In genomic region chr9:21962416-21963059, GRCm38 (mm10) we compare ENCODE assay signal across 8 mouse cellular contexts. TPM values are rescaled to one million over a fixed set of nuclear protein-coding genes. Genes with fewer than 3 reads are reported as not detected.
A peak's percentile ranks its signal among the peaks of the same experiment; 100 is the strongest.
DNase-seq lines count a peak whose midpoint lies in the region; ATAC-seq and TF ChIP-seq lines count a peak whose summit lies in the region.

No protein-coding gene starts in this region.

- H3K4me1 ChIP-seq in embryonic facial prominence, embryonic 11.5 days (ENCODE audit: control insufficient read depth, insufficient read depth, low read length) = 0 out of 2 replicates have a peak, but pooled peaks cover 2% of the 10 kb centered on the region
- H3K4me1 ChIP-seq in heart, embryonic 10.5 days = peaks cover 42% of the 10 kb centered on the region
- no peaks in the 10 kb centered on the region for H3K4me1 ChIP-seq in liver, adult 2 months (ENCODE audit: control insufficient read depth, insufficient read depth, low read length)
- peaks cover 13% of the 10 kb centered on the region; the same call in 1 of the 2 replicates for H3K4me1 ChIP-seq in midbrain, postnatal 0 days (ENCODE audit: insufficient read depth, low read length)

- peak overlapping the region; percentile 53 for H3K4me2 ChIP-seq in embryonic facial prominence, embryonic 11.5 days (ENCODE audit: low read depth, low read length)
- peak overlapping the region; percentile 74 for H3K4me2 ChIP-seq in midbrain, postnatal 0 days (ENCODE audit: low read depth, low read length, poor library complexity, severe bottlenecking)

- H3K9ac ChIP-seq in embryonic facial prominence, embryonic 11.5 days (replicated peaks; ENCODE audit: low read length) = peak overlapping the region; percentile 26
- H3K9ac ChIP-seq in liver, adult 2 months (ENCODE audit: low read depth, low read length) = peak overlapping the region; percentile 46
- H3K9ac ChIP-seq in midbrain, postnatal 0 days (replicated peaks; ENCODE audit: low read length, poor library complexity, severe bottlenecking) = no peak overlapping the region

- peak; percentile 85 for DNase-seq in 416B (ENCODE audit: low read depth)
- peak; percentile 59 for DNase-seq in adrenal gland, postnatal 25 days
- peak; percentile 82 for DNase-seq in embryonic facial prominence, embryonic 11.5 days (ENCODE audit: low spot score)
- peak; percentile 98 for DNase-seq in heart, embryonic 10.5 days (ENCODE audit: low spot score)
- DNase-seq in kidney, adult 9 months = peak; percentile 49
- DNase-seq in liver, adult 2 months (ENCODE audit: extremely low read depth, low read depth, low spot score) = no peak
- DNase-seq in midbrain, postnatal 0 days (ENCODE audit: low spot score) = no peak
- peak; percentile 95 for DNase-seq in spleen, postnatal 4 days (ENCODE audit: low spot score in 2 of 2)

- H3K79me2 ChIP-seq in liver, adult 2 months (ENCODE audit: control insufficient read depth, insufficient read depth, low read length) = no peaks in the 10 kb centered on the region

- no peaks in the 10 kb centered on the region for H3K36me3 ChIP-seq in embryonic facial prominence, embryonic 11.5 days (replicated peaks; ENCODE audit: control insufficient read depth, insufficient read depth, low read depth, low read length)
- H3K36me3 ChIP-seq in heart, embryonic 10.5 days = peaks cover 20% of the 10 kb centered on the region
- no peaks in the 10 kb centered on the region for H3K36me3 ChIP-seq in liver, adult 2 months (ENCODE audit: control insufficient read depth, insufficient read depth, low read length)
- no peaks in the 10 kb centered on the region; the same call in 1 of the 2 replicates for H3K36me3 ChIP-seq in midbrain, postnatal 0 days (ENCODE audit: insufficient read depth, low read length)

- TF ChIP-seq CTCF in liver, adult 2 months (IDR thresholded peaks at IDR 0.05; ENCODE audit: low read depth, low read length) = peak; percentile 15; the same call in 1 of the 2 replicates
- TF ChIP-seq CTCF in midbrain, postnatal 0 days (IDR thresholded peaks at IDR 0.05) = peak; percentile 20; the same call in 1 of the 2 replicates

- peak; percentile 78 for ATAC-seq in embryonic facial prominence, embryonic 11.5 days (replicated peaks; ENCODE audit: insufficient number of reproducible peaks, low FRiP score, low TSS enrichment, low read depth)
- ATAC-seq in midbrain, postnatal 0 days (ENCODE audit: low FRiP score) = peak; percentile 35; the same call in 1 of the 2 replicates

- peak overlapping the region; percentile 32 for H3K4me3 ChIP-seq in embryonic facial prominence, embryonic 11.5 days (ENCODE audit: low read depth, low read length)
- peak overlapping the region; percentile 58 for H3K4me3 ChIP-seq in heart, embryonic 10.5 days
- peak overlapping the region; percentile 56 for H3K4me3 ChIP-seq in liver, adult 2 months (ENCODE audit: insufficient read depth, low read depth, low read length)
- H3K4me3 ChIP-seq in midbrain, postnatal 0 days (ENCODE audit: low read depth, low read length) = peak overlapping the region; percentile 35

- H3K9me3 ChIP-seq in embryonic facial prominence, embryonic 11.5 days (replicated peaks; ENCODE audit: control insufficient read depth, low read length) = no peaks in the 10 kb centered on the region
- no peaks in the 10 kb centered on the region for H3K9me3 ChIP-seq in heart, embryonic 10.5 days
- H3K9me3 ChIP-seq in midbrain, postnatal 0 days (ENCODE audit: low read length) = no peaks in the 10 kb centered on the region

- no peak overlapping the region for H3K27ac ChIP-seq in embryonic facial prominence, embryonic 11.5 days (replicated peaks; ENCODE audit: low read depth, low read length)
- H3K27ac ChIP-seq in heart, embryonic 10.5 days = peak overlapping the region; percentile 82
- H3K27ac ChIP-seq in liver, adult 2 months (replicated peaks; ENCODE audit: insufficient read depth, low read depth, low read length) = no peak overlapping the region; the same call in 1 of the 2 replicates
- no peak overlapping the region for H3K27ac ChIP-seq in midbrain, postnatal 0 days (ENCODE audit: low read depth, low read length)

- no peak for TF ChIP-seq POLR2A in liver, adult 2 months (IDR thresholded peaks at IDR 0.05; ENCODE audit: extremely low read depth, insufficient read depth, low read length)

- peaks cover 33% of the 10 kb centered on the region for H3K27me3 ChIP-seq in embryonic facial prominence, embryonic 11.5 days (ENCODE audit: control insufficient read depth, insufficient read depth, low read length)
- H3K27me3 ChIP-seq in heart, embryonic 10.5 days (ENCODE audit: insufficient read depth, poor library complexity, severe bottlenecking) = peaks cover 46% of the 10 kb centered on the region
- H3K27me3 ChIP-seq in liver, adult 2 months (ENCODE audit: control insufficient read depth, insufficient read depth, low read length) = peaks cover 6% of the 10 kb centered on the region
- peaks cover 23% of the 10 kb centered on the region for H3K27me3 ChIP-seq in midbrain, postnatal 0 days (ENCODE audit: insufficient read depth, low read length)

- 1% methylated on average over 34 of the region's 34 CpGs for WGBS in embryonic facial prominence, embryonic 11.5 days
- 3% methylated on average over 34 of the region's 34 CpGs for WGBS in heart, embryonic 10.5 days
- WGBS in liver, adult 2 months = 4% methylated on average over 34 of the region's 34 CpGs
- WGBS in midbrain, postnatal 0 days = 4% methylated on average over 34 of the region's 34 CpGs

RNA-seq across cellular contexts. Expression of gene Epor, which starts 0.8 kb away (rescaled TPM):
- 1.6 and 1.8 TPM in 2 replicates for total RNA-seq in adrenal gland, postnatal 25 days (2021)
- polyA plus RNA-seq in embryonic facial prominence, embryonic 11.5 days (2014; fragmentation: Nextera tagmentation; extraction: Ambion mirVana) = 3.8 and 6.4 TPM in 2 replicates
- 25.0 and 25.9 TPM in 2 replicates for polyA plus RNA-seq in heart, embryonic 10.5 days (2016; fragmentation: Nextera tagmentation; extraction: Ambion mirVana)
- total RNA-seq in liver, adult 2 months (2014; rRNA removed) = 0.74 and 1.8 TPM in 2 replicates
- polyA plus RNA-seq in liver, adult 2 months (2012; rRNA removed) = 4.8 and 5.0 TPM in 2 replicates
- 2.7 TPM in 1 of 2 replicates, not detected in the other for total RNA-seq in midbrain, postnatal 0 days (2014; rRNA removed)
- polyA plus RNA-seq in midbrain, postnatal 0 days (2015; fragmentation: Nextera tagmentation; extraction: Ambion mirVana) = 1.7 and 1.9 TPM in 2 replicates

RNA-seq across cellular contexts. Expression of gene Swsap1, which starts 7.0 kb away (rescaled TPM):
- total RNA-seq in adrenal gland, postnatal 25 days (2021) = 14.0 and 19.4 TPM in 2 replicates
- polyA plus RNA-seq in embryonic facial prominence, embryonic 11.5 days (2014; fragmentation: Nextera tagmentation; extraction: Ambion mirVana) = 17.2 and 17.4 TPM in 2 replicates
- polyA plus RNA-seq in heart, embryonic 10.5 days (2016; fragmentation: Nextera tagmentation; extraction: Ambion mirVana) = 5.7 and 6.9 TPM in 2 replicates
- total RNA-seq in liver, adult 2 months (2014; rRNA removed) = 4.1 and 5.3 TPM in 2 replicates
- 4.7 and 5.2 TPM in 2 replicates for polyA plus RNA-seq in liver, adult 2 months (2012; rRNA removed)
- 33.7 and 38.6 TPM in 2 replicates for total RNA-seq in midbrain, postnatal 0 days (2014; rRNA removed)
- 7.1 and 8.0 TPM in 2 replicates for polyA plus RNA-seq in midbrain, postnatal 0 days (2015; fragmentation: Nextera tagmentation; extraction: Ambion mirVana)

RNA-seq across cellular contexts. Expression of gene Plppr2, which starts 25.7 kb away (rescaled TPM):
- total RNA-seq in adrenal gland, postnatal 25 days (2021) = 35.6 and 40.5 TPM in 2 replicates
- 6.9 and 9.5 TPM in 2 replicates for polyA plus RNA-seq in embryonic facial prominence, embryonic 11.5 days (2014; fragmentation: Nextera tagmentation; extraction: Ambion mirVana)
- polyA plus RNA-seq in heart, embryonic 10.5 days (2016; fragmentation: Nextera tagmentation; extraction: Ambion mirVana) = 6.5 and 7.0 TPM in 2 replicates
- total RNA-seq in liver, adult 2 months (2014; rRNA removed) = 0.67 and 0.74 TPM in 2 replicates
- polyA plus RNA-seq in liver, adult 2 months (2012; rRNA removed) = 9.4 and 14.6 TPM in 2 replicates
- total RNA-seq in midbrain, postnatal 0 days (2014; rRNA removed) = 129 and 165 TPM in 2 replicates
- polyA plus RNA-seq in midbrain, postnatal 0 days (2015; fragmentation: Nextera tagmentation; extraction: Ambion mirVana) = 129 and 136 TPM in 2 replicates

RNA-seq across cellular contexts. Expression of gene Rgl3, which starts 26.7 kb away (rescaled TPM):
- 33.9 and 66.9 TPM in 2 replicates for total RNA-seq in adrenal gland, postnatal 25 days (2021)
- polyA plus RNA-seq in embryonic facial prominence, embryonic 11.5 days (2014; fragmentation: Nextera tagmentation; extraction: Ambion mirVana) = 1.0 and 1.3 TPM in 2 replicates
- 1.8 and 2.3 TPM in 2 replicates for polyA plus RNA-seq in heart, embryonic 10.5 days (2016; fragmentation: Nextera tagmentation; extraction: Ambion mirVana)
- 5.0 and 5.9 TPM in 2 replicates for total RNA-seq in liver, adult 2 months (2014; rRNA removed)
- polyA plus RNA-seq in liver, adult 2 months (2012; rRNA removed) = 41.8 and 44.2 TPM in 2 replicates
- 0.76 and 2.8 TPM in 2 replicates for total RNA-seq in midbrain, postnatal 0 days (2014; rRNA removed)
- 0.85 and 1.1 TPM in 2 replicates for polyA plus RNA-seq in midbrain, postnatal 0 days (2015; fragmentation: Nextera tagmentation; extraction: Ambion mirVana)

RNA-seq across cellular contexts. Expression of gene Tmem205, which starts 35.2 kb away (rescaled TPM):
- 471 and 609 TPM in 2 replicates for total RNA-seq in adrenal gland, postnatal 25 days (2021)
- polyA plus RNA-seq in embryonic facial prominence, embryonic 11.5 days (2014; fragmentation: Nextera tagmentation; extraction: Ambion mirVana) = 28.5 and 33.8 TPM in 2 replicates
- polyA plus RNA-seq in heart, embryonic 10.5 days (2016; fragmentation: Nextera tagmentation; extraction: Ambion mirVana) = 50.1 and 52.6 TPM in 2 replicates
- total RNA-seq in liver, adult 2 months (2014; rRNA removed) = 841 and 970 TPM in 2 replicates
- 1,676 and 1,979 TPM in 2 replicates for polyA plus RNA-seq in liver, adult 2 months (2012; rRNA removed)
- total RNA-seq in midbrain, postnatal 0 days (2014; rRNA removed) = 32.1 and 50.9 TPM in 2 replicates
- 44.2 and 50.1 TPM in 2 replicates for polyA plus RNA-seq in midbrain, postnatal 0 days (2015; fragmentation: Nextera tagmentation; extraction: Ambion mirVana)

Comparison
In these comparisons a context has a peak if more than half of its experiments do, and no peak if none do; other contexts are left out.
1. DNase-seq: peak in 416B (single experiment), adrenal gland, postnatal 25 days (single experiment), embryonic facial prominence, embryonic 11.5 days (single experiment), heart, embryonic 10.5 days (single experiment), kidney, adult 9 months (single experiment) and spleen, postnatal 4 days (2 of 2); none in liver, adult 2 months (single experiment) and midbrain, postnatal 0 days (single experiment).
2. Peak in every context shown above with its lines, with median percentiles within 50 percentile points of each other: H3K4me3 ChIP-seq.